Mouse (Mus musculus): ENCODE results near the gene Epc2.

GRCm38 (mm10) chr2:49558361-49558760 is 107.1 kb downstream of the Epc2 start:
- TF ChIP-seq CTCF (IDR thresholded peaks at IDR 0.05; ENCODE audit: borderline replicate concordance, insufficient read depth, low read length) (no peak), POLR2A (IDR thresholded peaks at IDR 0.05; ENCODE audit: low read depth, low read length) (no peak)

All from embryonic fibroblast, embryonic 13.5 days (primary cell).